Mouse (Mus musculus) limb, embryonic 14.5 days (tissue): ENCODE results near the gene Atg7. TPM values are rescaled to one million over a fixed set of nuclear protein-coding genes. Genes with fewer than 3 reads are reported as not detected.
A peak's percentile ranks its signal among the peaks of the same experiment; 100 is the strongest.

Source experiments
- ATAC-seq: fragments of 200-750 bp; cut with Nextera tagmentation; 2 replicates; pipeline ENCODE4 v1.8.0; 2017; ENCODE audit warnings: low read depth, moderate number of reproducible peaks, moderate TSS enrichment; ENCODE audit not compliant: low FRiP score
- DNase-seq: peaks from one replicate; pipeline ENCODE4 v3.0.0-alpha.2; 2015; ENCODE audit warnings: low spot score
- H3K27ac ChIP-seq: fragments of 300-500 bp; sonication (generic); replicated peaks from 2 replicates; pipeline ENCODE4 v1.5.1; 2014; ENCODE audit warnings: low read depth, mild to moderate bottlenecking, low read length, moderate library complexity, mixed read lengths
- H3K27me3 ChIP-seq: fragments of 300-500 bp; sonication (generic); 2 replicates; pipeline ENCODE4 v1.6.1; 2014; ENCODE audit warnings: low read length, mixed read lengths; ENCODE audit not compliant: control insufficient read depth, insufficient read depth
- H3K36me3 ChIP-seq: fragments of 300-500 bp; sonication (generic); 2 replicates; pipeline ENCODE4 v1.6.1; 2014; ENCODE audit warnings: mild to moderate bottlenecking, low read length, moderate library complexity, mixed read lengths; ENCODE audit not compliant: control insufficient read depth, insufficient read depth
- H3K4me1 ChIP-seq: fragments of 300-500 bp; sonication (generic); 2 replicates; pipeline ENCODE4 v1.6.1; 2014; ENCODE audit warnings: antibody characterized with exemption, low read length, mixed read lengths; ENCODE audit not compliant: control insufficient read depth, insufficient read depth
- H3K4me2 ChIP-seq: fragments of 300-500 bp; sonication (generic); replicated peaks from 2 replicates; pipeline ENCODE4 v1.6.1; 2014; ENCODE audit warnings: low read depth, mild to moderate bottlenecking, low read length, moderate library complexity; ENCODE audit not compliant: severe bottlenecking
- H3K4me3 ChIP-seq: fragments of 300-500 bp; sonication (generic); replicated peaks from 2 replicates; pipeline ENCODE4 v1.5.1; 2014; ENCODE audit warnings: low read length
- H3K9ac ChIP-seq: fragments of 300-500 bp; sonication (generic); 2 replicates; pipeline ENCODE4 v1.6.1; 2014; ENCODE audit warnings: mild to moderate bottlenecking, low read depth, low read length, moderate library complexity; ENCODE audit not compliant: severe bottlenecking
- H3K9me3 ChIP-seq: fragments of 300-500 bp; sonication (generic); 2 replicates; pipeline ENCODE4 v1.6.1; 2016; ENCODE audit warnings: low read length; ENCODE audit not compliant: control insufficient read depth
- POLR2A ChIP-seq: fragments of 200-500 bp; IDR thresholded peaks from 2 replicates; pipeline ENCODE4 v1.8.0; 2012; ENCODE audit warnings: inconsistent platforms, mild to moderate bottlenecking, moderate library complexity, borderline replicate concordance; ENCODE audit not compliant: insufficient read depth, insufficient read length; ENCODE audit errors: extremely low read depth
- WGBS: fragments of 180-500 bp; shearing (Covaris S2); extraction: QIAGEN DNeasy Blood & Tissue Kit; methylation state at CpG from one replicate; pipeline ENCODE4 v1.1.7; 2014; 5-methylcytosine and 5-hydroxymethylcytosine counted together
- polyA plus RNA-seq, 2 experiments: library from polyadenylated mRNA; depleted of rRNA in 1 of 2; stranded (reverse) in 1 of 2; unstranded in 1 of 2; fragments of >200 nt; fragmentation: Nextera tagmentation in 1 of 2; extraction: Ambion mirVana in 1 of 2; gene quantifications; 2 replicates each; pipeline versions ENCODE4 v1.2.1 to v1.2.3; 2012 to 2014

Gene Atg7
- polyA plus RNA-seq, 2 experiments = 11.6 to 19.2 TPM

DNA sequence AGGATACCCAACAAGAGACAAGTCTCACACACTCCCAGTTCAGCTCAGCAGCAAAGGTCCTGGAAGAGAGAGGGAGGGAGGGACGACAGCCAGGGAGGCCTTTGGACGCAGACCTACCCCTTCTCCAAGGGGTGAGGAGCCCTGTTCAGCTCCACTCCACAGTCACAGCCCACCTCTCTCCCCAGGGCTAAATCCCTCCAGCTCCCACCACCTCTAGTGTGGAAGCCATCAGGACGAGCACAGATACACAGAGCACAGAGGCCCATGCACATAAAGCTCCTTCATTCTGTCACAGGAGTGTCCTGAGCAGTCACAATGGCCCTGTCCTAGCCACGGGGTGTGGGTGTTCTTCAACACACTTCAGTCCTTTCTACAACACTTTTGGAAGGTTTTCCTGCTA lies 233.1 kb downstream of the Atg7 start:
- Histone ChIP-seq H3K4me3 (no peak overlapping the region), H3K4me2 (no peak overlapping the region; the same call in 1 of the 2 replicates), H3K27me3 (no peaks in the 10 kb centered on the region), H3K36me3 (peaks cover 17% of the 10 kb centered on the region), H3K4me1 (peaks cover 80% of the 10 kb centered on the region), H3K9ac (peak overlapping the region; percentile 68; the same call in 1 of the 2 replicates), H3K9me3 (no peaks in the 10 kb centered on the region), H3K27ac (peak overlapping the region; percentile 98)
- DNase-seq (no peak), ATAC-seq (no peak)
- WGBS = 19% methylated on average over 4 of the region's 4 CpGs
- TF ChIP-seq POLR2A = no peak

- no peaks in the 10 kb centered on the region for H3K9me3 ChIP-seq
- peak overlapping the region; percentile 98 for H3K27ac ChIP-seq
- 63% methylated on average over 6 of the region's 6 CpGs for WGBS
- peaks cover 84% of the 10 kb centered on the region for H3K4me1 ChIP-seq
- no peak for ATAC-seq
- no peak overlapping the region for H3K4me2 ChIP-seq
- peaks cover 12% of the 10 kb centered on the region; the same call in 1 of the 2 replicates for H3K36me3 ChIP-seq
- H3K27me3 ChIP-seq = no peaks in the 10 kb centered on the region
- no peak for TF ChIP-seq POLR2A
- no peak for DNase-seq
- no peak overlapping the region for H3K4me3 ChIP-seq
- H3K9ac ChIP-seq = peak overlapping the region; percentile 0; the same call in 1 of the 2 replicates
These were observed 233.6 kb downstream of the Atg7 start for GRCm38 (mm10) chr6:114876546-114876945.

GRCm38 (mm10) chr6:114878841-114879520 lies 236.1 kb downstream of the Atg7 start:
- Histone ChIP-seq H3K9ac (no peak overlapping the region), H3K4me2 (no peak overlapping the region), H3K4me1 (peaks cover 86% of the 10 kb centered on the region), H3K27ac (no peak overlapping the region), H3K36me3 (peaks cover 7% of the 10 kb centered on the region; the same call in 1 of the 2 replicates), H3K9me3 (no peaks in the 10 kb centered on the region), H3K27me3 (no peaks in the 10 kb centered on the region), H3K4me3 (no peak overlapping the region)
- 83% methylated on average over 19 of the region's 19 CpGs for WGBS
- ATAC-seq (no peak), DNase-seq (no peak)
- TF ChIP-seq POLR2A = no peak

DNA sequence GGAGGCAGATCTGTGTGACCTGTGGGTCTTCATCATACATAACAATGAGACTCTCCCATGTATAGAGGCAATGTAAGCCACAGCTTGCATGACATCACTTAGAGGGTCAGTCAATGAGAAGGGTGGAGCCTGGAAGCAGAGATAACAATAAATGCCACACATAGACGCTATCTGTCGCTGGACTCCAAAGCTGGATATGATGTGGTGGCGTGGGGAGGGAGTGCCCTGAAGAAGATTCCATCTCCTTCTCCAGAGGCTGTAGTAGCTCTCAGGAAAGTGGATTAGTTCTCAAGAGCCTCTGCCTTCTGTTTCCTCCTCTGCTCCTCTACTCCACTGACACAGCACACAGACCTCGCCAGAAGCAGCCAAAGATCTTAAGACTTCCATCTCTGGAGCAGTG lies 237.9 kb downstream of the Atg7 start:
- TF ChIP-seq POLR2A = no peak
- H3K4me2 ChIP-seq = no peak overlapping the region
- DNase-seq (no peak), ATAC-seq (no peak)
- 76% methylated on average over 4 of the region's 4 CpGs for WGBS
- peaks cover 22% of the 10 kb centered on the region for H3K36me3 ChIP-seq
- H3K4me1 ChIP-seq = peaks cover 75% of the 10 kb centered on the region
- no peak overlapping the region for H3K4me3 ChIP-seq
- H3K27me3 ChIP-seq = no peaks in the 10 kb centered on the region
- no peak overlapping the region for H3K9ac ChIP-seq
- H3K9me3 ChIP-seq = no peaks in the 10 kb centered on the region
- H3K27ac ChIP-seq = no peak overlapping the region

- no peak for TF ChIP-seq POLR2A
- no peak overlapping the region for H3K4me3 ChIP-seq
- no peaks in the 10 kb centered on the region for H3K27me3 ChIP-seq
- DNase-seq (no peak), ATAC-seq (no peak)
- WGBS = 59% methylated on average over 5 of the region's 5 CpGs
- H3K9ac ChIP-seq = peak overlapping the region; percentile 40
- peak overlapping the region; percentile 95 for H3K27ac ChIP-seq
- H3K36me3 ChIP-seq = peaks cover 34% of the 10 kb centered on the region
- H3K4me2 ChIP-seq = no peak overlapping the region
- peaks cover 74% of the 10 kb centered on the region for H3K4me1 ChIP-seq
- H3K9me3 ChIP-seq = no peaks in the 10 kb centered on the region
These were observed 239.3 kb downstream of the Atg7 start for GRCm38 (mm10) chr6:114882212-114882611.
